8 mouse cellular contexts compared by ENCODE assay signal in the genomic region with DNA sequence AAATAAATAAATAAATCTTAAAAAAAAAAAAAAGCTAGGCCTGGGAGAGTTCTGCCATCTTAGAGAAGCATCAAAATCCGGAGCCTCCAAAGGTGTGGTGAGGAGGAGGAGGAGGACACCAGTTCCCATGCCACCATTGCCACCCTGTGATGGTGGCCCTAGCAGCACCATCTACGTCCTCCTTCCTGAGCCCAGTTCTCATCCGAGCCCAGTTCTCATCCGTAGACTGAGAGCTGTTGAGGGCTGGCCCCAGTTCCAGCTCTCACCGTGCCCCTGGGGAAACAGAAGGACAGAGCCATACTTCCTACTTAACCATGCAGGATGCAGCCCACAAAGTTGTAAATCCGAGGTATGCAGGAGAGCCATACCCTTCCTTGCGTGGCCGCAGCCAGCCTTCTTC. TPM values are rescaled to one million over a fixed set of nuclear protein-coding genes. Genes with fewer than 3 reads are reported as not detected.
DNase-seq lines count a peak whose midpoint lies in the region; ATAC-seq lines count a peak whose summit lies in the region.
"Had no signal": no experiment of that assay in that cellular context is flagged by ENCODE, and none has a peak within 500 bp of the region (broad histone marks: within the 10 kb centered on the region; RNA-seq: fewer than 3 reads in every experiment).

No protein-coding gene starts in this region.

- H3K9me3 ChIP-seq in lung, embryonic 15.5 days, result no peaks in the 10 kb centered on the region
- no peaks in the 10 kb centered on the region for H3K9me3 ChIP-seq in forebrain, embryonic 16.5 days (ENCODE audit: control insufficient read depth, low read length)
- H3K9me3 ChIP-seq in limb, embryonic 13.5 days, result no peaks in the 10 kb centered on the region
- H3K9me3 ChIP-seq in stomach, embryonic 15.5 days, result no peaks in the 10 kb centered on the region

- WGBS in lung, embryonic 15.5 days, result 34% methylated on average over 8 of the region's 8 CpGs
- WGBS in forebrain, embryonic 16.5 days, result 58% methylated on average over 8 of the region's 8 CpGs
- 40% methylated on average over 8 of the region's 8 CpGs for WGBS in limb, embryonic 13.5 days
- 49% methylated on average over 8 of the region's 8 CpGs for WGBS in stomach, embryonic 15.5 days

- H3K9ac ChIP-seq in lung, embryonic 15.5 days, result no peak overlapping the region
- peak overlapping the region; percentile 37; the same call in 1 of the 2 replicates for H3K9ac ChIP-seq in forebrain, embryonic 16.5 days (replicated peaks; ENCODE audit: low read depth, low read length)
- H3K9ac ChIP-seq in limb, embryonic 13.5 days, result no peak overlapping the region
- H3K9ac ChIP-seq in stomach, embryonic 15.5 days, result no peak overlapping the region

- peak overlapping the region; percentile 42; the same call in 1 of the 2 replicates for H3K27ac ChIP-seq in lung, embryonic 15.5 days
- no peak overlapping the region for H3K27ac ChIP-seq in forebrain, embryonic 16.5 days (ENCODE audit: low read length)
- H3K27ac ChIP-seq in limb, embryonic 13.5 days, result no peak overlapping the region
- H3K27ac ChIP-seq in stomach, embryonic 15.5 days, result peak overlapping the region; percentile 64; the same call in 1 of the 2 replicates

- peaks cover 12% of the 10 kb centered on the region; the same call in 1 of the 2 replicates for H3K27me3 ChIP-seq in lung, embryonic 15.5 days
- H3K27me3 ChIP-seq in forebrain, embryonic 16.5 days (replicated peaks; ENCODE audit: control insufficient read depth, insufficient read depth, low read length), result no peaks in the 10 kb centered on the region; the same call in 1 of the 2 replicates
- peaks cover 16% of the 10 kb centered on the region; the same call in 1 of the 2 replicates for H3K27me3 ChIP-seq in limb, embryonic 13.5 days
- no peaks in the 10 kb centered on the region for H3K27me3 ChIP-seq in stomach, embryonic 15.5 days (replicated peaks)

- peak; percentile 51; the same call in 1 of the 2 replicates for ATAC-seq in lung, embryonic 15.5 days (ENCODE audit: borderline replicate concordance, extremely low read depth, low FRiP score, low TSS enrichment)
- no peak for ATAC-seq in forebrain, embryonic 16.5 days
- no peak for ATAC-seq in limb, embryonic 13.5 days (ENCODE audit: low FRiP score, low read depth)
- no peak for ATAC-seq in stomach, embryonic 15.5 days (ENCODE audit: insufficient read depth, low FRiP score, low read depth)

- H3K36me3 ChIP-seq in lung, embryonic 15.5 days, result no peaks in the 10 kb centered on the region
- no peaks in the 10 kb centered on the region for H3K36me3 ChIP-seq in forebrain, embryonic 16.5 days (ENCODE audit: control insufficient read depth, insufficient read depth)
- no peaks in the 10 kb centered on the region for H3K36me3 ChIP-seq in limb, embryonic 13.5 days
- H3K36me3 ChIP-seq in stomach, embryonic 15.5 days, result no peaks in the 10 kb centered on the region

- DNase-seq in lung, postnatal 25 days (ENCODE audit: low spot score), result no peak
- DNase-seq in ovary, postnatal 14 days (ENCODE audit: low spot score), result no peak
- DNase-seq in gastrocnemius, postnatal 25 days, result no peak
- DNase-seq: kidney, postnatal 4 days had no signal

- peak overlapping the region; percentile 24 for H3K4me3 ChIP-seq in lung, embryonic 15.5 days
- H3K4me3 ChIP-seq in forebrain, embryonic 16.5 days (replicated peaks; ENCODE audit: low read length), result peak overlapping the region; percentile 28
- H3K4me3 ChIP-seq in limb, embryonic 13.5 days, result peak overlapping the region; percentile 17
- peak overlapping the region; percentile 26 for H3K4me3 ChIP-seq in stomach, embryonic 15.5 days (replicated peaks)

- H3K4me2 ChIP-seq in lung, embryonic 15.5 days, result peak overlapping the region; percentile 57
- peak overlapping the region; percentile 49 for H3K4me2 ChIP-seq in forebrain, embryonic 16.5 days (ENCODE audit: low read length)
- H3K4me2 ChIP-seq in limb, embryonic 13.5 days (replicated peaks), result peak overlapping the region; percentile 50
- peak overlapping the region; percentile 51 for H3K4me2 ChIP-seq in stomach, embryonic 15.5 days

- H3K4me1 ChIP-seq in lung, embryonic 15.5 days, result peaks cover 22% of the 10 kb centered on the region
- H3K4me1 ChIP-seq in forebrain, embryonic 16.5 days (replicated peaks; ENCODE audit: control insufficient read depth, insufficient read depth, low read length), result peaks cover 18% of the 10 kb centered on the region
- peaks cover 36% of the 10 kb centered on the region for H3K4me1 ChIP-seq in limb, embryonic 13.5 days
- peaks cover 10% of the 10 kb centered on the region; the same call in 1 of the 2 replicates for H3K4me1 ChIP-seq in stomach, embryonic 15.5 days

RNA-seq across cellular contexts. Expression of gene Ngfr, which starts 22.4 kb away (rescaled TPM):
- polyA plus RNA-seq in lung, embryonic 15.5 days (2015; fragmentation: Nextera tagmentation; extraction: Ambion mirVana), result 3.4 and 5.1 TPM in 2 replicates
- 8.2 and 8.7 TPM in 2 replicates for polyA plus RNA-seq in forebrain, embryonic 16.5 days (2015; fragmentation: Nextera tagmentation; extraction: Ambion mirVana)
- 29.4 and 34.5 TPM in 2 replicates for polyA plus RNA-seq in limb, embryonic 13.5 days (2015; fragmentation: Nextera tagmentation; extraction: Ambion mirVana)
- 10.2 and 10.9 TPM in 2 replicates for polyA plus RNA-seq in stomach, embryonic 15.5 days (2015; fragmentation: Nextera tagmentation; extraction: Ambion mirVana)
- under 1 TPM; 0.43 to 0.61 TPM for total RNA-seq in gastrocnemius, postnatal 25 days (2021)

RNA-seq across cellular contexts. Expression of gene Phb, which starts 56.8 kb away (rescaled TPM):
- 199 and 205 TPM in 2 replicates for polyA plus RNA-seq in lung, embryonic 15.5 days (2015; fragmentation: Nextera tagmentation; extraction: Ambion mirVana)
- 182 and 185 TPM in 2 replicates for polyA plus RNA-seq in forebrain, embryonic 16.5 days (2015; fragmentation: Nextera tagmentation; extraction: Ambion mirVana)
- polyA plus RNA-seq in limb, embryonic 13.5 days (2015; fragmentation: Nextera tagmentation; extraction: Ambion mirVana), result 217 and 221 TPM in 2 replicates
- 225 and 238 TPM in 2 replicates for polyA plus RNA-seq in stomach, embryonic 15.5 days (2015; fragmentation: Nextera tagmentation; extraction: Ambion mirVana)
- total RNA-seq in gastrocnemius, postnatal 25 days (2021), result 100 to 1,000 TPM; 179 to 189 TPM

Comparison
In these comparisons a context has a peak if more than half of its experiments do, and no peak if none do; other contexts are left out.
1. H3K27ac ChIP-seq: peak in lung, embryonic 15.5 days (single experiment) and stomach, embryonic 15.5 days (single experiment); none in forebrain, embryonic 16.5 days (single experiment) and limb, embryonic 13.5 days (single experiment).
2. Peak in every context shown above with its lines, with median percentiles within 50 percentile points of each other: H3K4me2 ChIP-seq and H3K4me3 ChIP-seq.